Mouse (Mus musculus) intestine, embryonic 16.5 days (tissue): ENCODE results near the gene Ptprc. TPM values are rescaled to one million over a fixed set of nuclear protein-coding genes. Genes with fewer than 3 reads are reported as not detected.

Experiments
- ATAC-seq: fragments of 200-750 bp; cut with Nextera tagmentation; 2 replicates; pipeline ENCODE4 v1.8.0; 2017; ENCODE audit warnings: moderate TSS enrichment, moderate library complexity
- H3K27ac ChIP-seq: fragments of 300-500 bp; sonication (generic); 2 replicates; pipeline ENCODE4 v1.5.1; 2014; ENCODE audit warnings: mild to moderate bottlenecking, low read length
- H3K27me3 ChIP-seq: fragments of 300-500 bp; sonication (generic); replicated peaks from 2 replicates; pipeline ENCODE4 v1.6.1; 2014; ENCODE audit warnings: low read length, control low read depth, mixed read lengths; ENCODE audit not compliant: control insufficient read depth, insufficient read depth
- H3K36me3 ChIP-seq: fragments of 300-500 bp; sonication (generic); 2 replicates; pipeline ENCODE4 v1.6.1; 2014; ENCODE audit warnings: low read length, control low read depth; ENCODE audit not compliant: control insufficient read depth, insufficient read depth
- H3K4me1 ChIP-seq: fragments of 300-500 bp; sonication (generic); 2 replicates; pipeline ENCODE4 v1.6.1; 2014; ENCODE audit warnings: low read length, control low read depth, mixed read lengths; ENCODE audit not compliant: control insufficient read depth, insufficient read depth
- H3K4me2 ChIP-seq: fragments of 300-500 bp; sonication (generic); 2 replicates; pipeline ENCODE4 v1.6.1; 2014; ENCODE audit warnings: low read depth, low read length, control low read depth
- H3K4me3 ChIP-seq: fragments of 300-500 bp; sonication (generic); 2 replicates; pipeline ENCODE4 v1.5.1; 2014; ENCODE audit warnings: mild to moderate bottlenecking, low read length
- H3K9ac ChIP-seq: fragments of 300-500 bp; sonication (generic); 2 replicates; pipeline ENCODE4 v1.6.1; 2014; ENCODE audit warnings: low read depth, low read length
- H3K9me3 ChIP-seq: fragments of 300-500 bp; sonication (generic); 2 replicates; pipeline ENCODE4 v1.6.1; 2016; ENCODE audit warnings: low read length, control low read depth; ENCODE audit not compliant: control insufficient read depth
- WGBS: fragments of 180-500 bp; shearing (Covaris S2); extraction: QIAGEN DNeasy Blood & Tissue Kit; methylation state at CpG from one replicate; pipeline ENCODE4 v1.1.7; 2014; 5-methylcytosine and 5-hydroxymethylcytosine counted together
- polyA plus RNA-seq: library from polyadenylated mRNA; unstranded; fragments of >200 nt; fragmentation: Nextera tagmentation; extraction: Ambion mirVana; gene quantifications from 2 replicates; pipeline ENCODE4 v1.2.1, GENCODE M21; 2015

Gene Ptprc
- 4.8 and 5.1 TPM in 2 replicates for polyA plus RNA-seq

DNA sequence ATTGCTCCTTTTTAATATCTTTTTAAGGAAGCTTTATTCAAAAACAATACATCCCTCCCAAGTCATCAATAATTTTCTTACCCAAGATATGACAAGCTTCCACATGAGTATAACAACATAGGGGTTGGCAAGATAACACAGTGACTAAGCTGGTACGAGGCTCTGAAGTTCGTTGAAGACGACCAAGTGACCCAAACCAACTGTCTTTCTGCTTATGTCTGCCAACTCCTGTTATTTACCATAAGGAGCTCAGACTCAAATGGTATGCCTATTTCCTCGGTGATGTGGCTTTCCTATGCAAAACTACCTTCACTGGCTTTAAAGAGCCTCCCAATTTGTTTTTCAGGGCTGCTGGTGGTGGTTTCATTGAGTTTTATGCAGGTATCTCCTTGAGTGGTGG is at the start of gene Ptprc:
TSS of gene Ptprc (minus strand) at position 215 of the 400 bp plus-strand sequence.
- Histone ChIP-seq H3K4me3 (no peak within 1 kb of the TSS), H3K9me3 (no peaks in the 10 kb centered on the region), H3K27me3 (no peaks in the 10 kb centered on the region), H3K36me3 (no peaks in the 10 kb centered on the region), H3K4me2 (no peak within 1 kb of the TSS), H3K27ac (no peak within 1 kb of the TSS), H3K9ac (no peak within 1 kb of the TSS), H3K4me1 (no peaks in the 10 kb centered on the region)
- WGBS = 68% methylated on average over 4 of the region's 4 CpGs
- no peak for ATAC-seq

DNA sequence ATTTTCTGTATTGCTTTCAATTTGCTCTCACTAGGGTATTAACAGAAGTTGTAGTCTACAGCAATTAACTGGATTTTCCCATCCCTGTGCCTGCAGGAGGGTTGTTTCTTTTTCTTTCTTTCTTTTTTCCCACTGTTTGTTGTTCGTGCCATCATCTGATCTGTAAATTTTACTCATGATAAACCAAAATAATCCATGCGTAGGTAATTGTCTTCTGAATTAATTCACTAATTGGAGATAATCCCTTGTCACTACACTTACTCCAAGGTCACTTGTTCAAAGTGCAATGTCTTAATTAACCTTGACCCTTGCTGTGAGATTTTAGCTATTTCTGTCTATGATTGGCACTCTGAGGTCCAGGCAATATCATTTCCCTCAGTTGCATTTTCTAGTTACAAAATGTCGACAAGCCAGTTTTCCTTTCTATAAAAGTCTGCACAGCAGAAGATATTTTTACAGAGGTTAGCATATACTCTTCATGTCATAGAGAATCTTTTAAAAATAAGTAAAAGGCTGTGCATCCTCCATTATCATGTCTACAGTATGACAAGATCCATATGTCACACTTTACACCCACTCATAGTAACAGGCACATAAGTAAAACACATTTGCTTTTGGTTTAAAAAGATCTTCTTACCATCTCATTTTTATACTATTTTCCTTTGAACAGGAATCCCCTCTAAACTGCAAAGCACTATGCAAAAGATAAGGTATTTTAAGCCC is 39.4 kb upstream of the Ptprc start:
- H3K4me3 ChIP-seq = no peak overlapping the region
- H3K36me3 ChIP-seq = no peaks in the 10 kb centered on the region
- no peak for ATAC-seq
- H3K27ac ChIP-seq = no peak overlapping the region
- no peaks in the 10 kb centered on the region for H3K27me3 ChIP-seq
- no peak overlapping the region for H3K4me2 ChIP-seq
- WGBS = 82% methylated on average over 3 of the region's 3 CpGs
- H3K4me1 ChIP-seq = no peaks in the 10 kb centered on the region
- H3K9me3 ChIP-seq = no peaks in the 10 kb centered on the region
- no peak overlapping the region for H3K9ac ChIP-seq

DNA sequence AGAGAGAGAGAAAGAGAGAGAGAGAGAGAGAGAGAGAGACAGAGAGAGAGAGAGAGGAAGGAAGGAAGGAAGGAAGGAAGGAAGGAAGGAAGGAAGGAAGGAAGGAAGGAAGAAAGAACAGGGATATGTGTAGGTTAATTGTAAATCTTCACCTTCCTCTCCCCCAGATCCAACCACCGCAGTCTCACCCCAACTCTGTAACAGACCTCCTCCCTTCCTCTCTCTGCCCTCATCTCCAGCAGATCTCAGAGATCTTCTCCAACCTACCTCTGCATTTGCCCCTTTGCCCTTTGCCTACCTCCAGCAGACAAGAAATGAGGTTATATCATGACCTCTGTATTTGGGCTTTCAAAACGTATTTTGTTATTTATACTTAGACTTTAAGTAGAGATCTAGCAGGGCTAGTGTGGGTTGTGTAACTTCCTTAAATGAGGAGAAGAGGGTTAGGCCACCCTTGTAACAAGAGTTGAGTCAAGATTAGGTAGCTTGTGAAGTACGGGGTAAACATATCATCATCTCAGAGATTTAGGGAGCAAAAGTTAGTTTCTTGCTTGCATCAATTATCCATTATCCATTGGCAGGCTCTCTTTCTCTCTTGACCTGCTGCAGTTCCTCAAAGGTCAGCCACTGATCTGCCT is 35.0 kb upstream of the Ptprc start:
- no peaks in the 10 kb centered on the region for H3K36me3 ChIP-seq
- H3K27me3 ChIP-seq = no peaks in the 10 kb centered on the region
- H3K4me2 ChIP-seq = no peak overlapping the region
- no peaks in the 10 kb centered on the region for H3K4me1 ChIP-seq
- no peaks in the 10 kb centered on the region for H3K9me3 ChIP-seq
- H3K4me3 ChIP-seq = no peak overlapping the region
- no peak overlapping the region for H3K27ac ChIP-seq
- H3K9ac ChIP-seq = no peak overlapping the region
- ATAC-seq = no peak
- 76% methylated on average over 3 of the region's 3 CpGs for WGBS

DNA sequence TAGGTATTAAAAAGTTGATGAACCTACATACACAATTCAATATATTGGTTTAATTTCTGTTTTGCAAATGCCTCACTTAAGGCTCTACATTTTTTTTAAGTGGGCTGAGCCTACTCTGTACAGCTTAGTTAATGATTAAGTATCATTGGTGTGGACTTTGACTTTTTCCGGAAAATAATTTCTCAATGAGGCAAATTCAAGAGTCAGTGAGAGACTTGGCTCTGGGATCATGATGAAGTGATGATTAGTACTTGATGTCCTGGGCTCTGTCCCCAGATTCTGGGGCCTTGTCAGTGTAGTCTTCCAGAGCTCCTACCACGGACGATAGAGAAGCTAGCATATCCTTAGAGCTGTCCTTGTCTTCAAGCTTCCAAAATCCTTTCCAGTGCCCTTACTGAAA is 34.2 kb upstream of the Ptprc start:
- Histone ChIP-seq H3K27me3 (no peaks in the 10 kb centered on the region), H3K4me1 (no peaks in the 10 kb centered on the region), H3K9ac (no peak overlapping the region), H3K9me3 (no peaks in the 10 kb centered on the region), H3K27ac (no peak overlapping the region), H3K36me3 (no peaks in the 10 kb centered on the region), H3K4me3 (no peak overlapping the region), H3K4me2 (no peak overlapping the region)
- 77% methylated on average over 3 of the region's 3 CpGs for WGBS
- ATAC-seq = no peak

DNA sequence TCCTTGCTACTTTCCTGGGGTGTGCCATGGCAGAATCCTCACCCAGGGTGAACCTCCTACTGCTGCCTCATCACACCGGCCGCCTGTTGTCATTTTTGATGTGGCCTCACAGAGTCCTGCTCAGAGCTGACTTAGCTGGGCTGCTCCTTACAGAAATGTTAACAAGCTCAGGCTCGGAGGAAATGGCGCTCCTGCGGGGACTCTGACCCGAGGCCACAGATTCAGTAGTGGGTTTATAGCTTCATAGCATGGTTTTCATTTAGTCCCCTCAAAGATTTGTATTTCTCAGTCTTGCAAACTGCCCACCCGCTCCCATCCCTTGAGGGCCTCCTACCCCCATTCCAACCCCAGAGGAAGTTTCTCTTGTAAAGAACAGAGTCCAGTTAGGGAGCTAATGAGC is 30.5 kb upstream of the Ptprc start:
- ATAC-seq = no peak
- Histone ChIP-seq H3K4me3 (no peak overlapping the region), H3K9me3 (no peaks in the 10 kb centered on the region), H3K4me1 (no peaks in the 10 kb centered on the region), H3K9ac (no peak overlapping the region), H3K27ac (no peak overlapping the region), H3K4me2 (no peak overlapping the region), H3K36me3 (no peaks in the 10 kb centered on the region), H3K27me3 (no peaks in the 10 kb centered on the region)
- 71% methylated on average over 7 of the region's 7 CpGs for WGBS

DNA sequence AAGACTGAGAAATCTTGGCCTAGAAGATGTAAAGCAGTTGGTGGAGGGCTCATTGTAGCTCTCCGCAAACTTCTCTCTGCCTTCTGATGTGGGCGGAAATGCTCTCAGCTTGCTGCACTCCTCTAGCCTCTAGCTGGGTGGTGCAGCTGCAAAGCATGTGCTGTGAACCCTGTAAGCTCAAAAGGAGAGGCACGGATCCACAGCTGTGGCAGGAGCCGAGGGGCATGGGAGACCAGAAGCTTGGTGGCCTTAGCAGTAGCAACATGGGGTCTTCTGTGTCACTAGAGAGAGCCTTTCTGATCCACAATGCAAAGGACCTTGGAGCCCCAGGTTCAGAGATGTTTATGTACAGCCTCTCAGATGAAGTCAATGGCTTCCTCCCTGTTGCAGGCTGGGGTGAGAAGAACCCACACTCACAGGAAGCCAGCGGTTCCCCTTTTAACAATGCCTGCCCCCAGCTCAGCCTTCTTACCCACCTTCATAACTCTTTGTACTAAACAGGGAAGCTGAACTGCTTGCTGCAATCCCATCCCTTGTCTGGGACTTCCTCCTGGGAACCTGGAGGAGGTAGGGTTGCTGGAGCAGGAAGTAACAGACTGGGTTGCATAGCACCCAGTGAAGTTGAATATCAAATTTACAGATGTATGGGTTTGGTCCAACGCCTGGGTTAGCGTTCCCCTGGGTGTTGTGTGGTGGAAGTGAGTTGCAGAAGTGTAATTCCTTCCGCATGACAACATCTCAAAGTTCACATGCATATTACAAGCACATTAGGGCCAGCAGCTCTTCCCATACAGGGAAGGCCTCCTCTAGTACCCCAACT is 16.4 kb upstream of the Ptprc start:
- 70% methylated on average over 8 of the region's 8 CpGs for WGBS
- no peaks in the 10 kb centered on the region for H3K4me1 ChIP-seq
- no peak for ATAC-seq
- 0 out of 2 replicates have a peak, but pooled peaks cover 3% of the 10 kb centered on the region for H3K27me3 ChIP-seq
- H3K4me2 ChIP-seq = no peak overlapping the region
- no peaks in the 10 kb centered on the region for H3K9me3 ChIP-seq
- no peak overlapping the region for H3K9ac ChIP-seq
- no peak overlapping the region for H3K4me3 ChIP-seq
- no peak overlapping the region for H3K27ac ChIP-seq
- H3K36me3 ChIP-seq = no peaks in the 10 kb centered on the region

DNA sequence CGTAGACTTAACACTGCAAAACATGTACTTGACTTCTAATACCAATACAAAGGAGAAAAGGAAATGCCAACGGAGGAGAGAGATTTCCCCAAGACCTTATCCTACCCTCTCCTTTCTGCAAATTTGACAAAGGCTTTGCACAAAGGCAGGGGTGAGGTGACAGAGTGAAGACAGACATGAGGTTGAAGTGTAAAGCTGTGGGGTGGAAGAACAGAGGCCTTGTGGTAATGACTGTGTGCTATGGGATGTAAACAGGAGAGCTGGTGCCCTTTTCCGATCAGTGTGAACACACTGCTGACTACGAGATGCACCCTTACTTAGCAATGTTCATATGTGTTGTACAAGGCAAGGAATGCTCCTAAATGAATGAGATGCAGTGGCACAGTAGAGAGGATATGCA is 12.6 kb upstream of the Ptprc start:
- Histone ChIP-seq H3K4me3 (no peak overlapping the region), H3K9me3 (no peaks in the 10 kb centered on the region), H3K4me2 (no peak overlapping the region), H3K36me3 (no peaks in the 10 kb centered on the region), H3K9ac (no peak overlapping the region), H3K27me3 (no peaks in the 10 kb centered on the region), H3K27ac (no peak overlapping the region), H3K4me1 (no peaks in the 10 kb centered on the region)
- WGBS = 87% methylated on average over 4 of the region's 4 CpGs
- no peak for ATAC-seq

DNA sequence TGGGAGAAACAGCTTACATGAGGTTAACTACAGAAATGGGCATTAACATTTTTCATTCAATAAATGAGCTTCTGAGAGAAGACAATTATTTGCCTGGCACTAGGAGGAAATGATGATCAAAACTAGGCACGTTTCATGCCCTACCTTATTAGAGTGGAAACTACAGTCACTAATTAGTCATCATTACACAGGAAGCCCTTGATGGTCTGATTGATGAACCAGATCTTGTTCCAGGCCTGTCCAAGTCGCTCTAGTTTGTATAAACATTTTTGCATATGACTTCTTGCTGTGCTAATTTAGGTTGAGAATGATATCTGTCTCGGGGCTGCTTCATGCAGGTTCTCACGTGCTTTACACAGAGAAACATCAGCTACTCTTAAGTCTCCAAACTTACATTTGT is 10.4 kb upstream of the Ptprc start:
- Histone ChIP-seq H3K4me2 (no peak overlapping the region), H3K36me3 (no peaks in the 10 kb centered on the region), H3K4me3 (no peak overlapping the region), H3K4me1 (no peaks in the 10 kb centered on the region), H3K9ac (no peak overlapping the region), H3K27ac (no peak overlapping the region), H3K9me3 (no peaks in the 10 kb centered on the region), H3K27me3 (no peaks in the 10 kb centered on the region)
- ATAC-seq = no peak
- WGBS = 56% methylated on average over 4 of the region's 4 CpGs

DNA sequence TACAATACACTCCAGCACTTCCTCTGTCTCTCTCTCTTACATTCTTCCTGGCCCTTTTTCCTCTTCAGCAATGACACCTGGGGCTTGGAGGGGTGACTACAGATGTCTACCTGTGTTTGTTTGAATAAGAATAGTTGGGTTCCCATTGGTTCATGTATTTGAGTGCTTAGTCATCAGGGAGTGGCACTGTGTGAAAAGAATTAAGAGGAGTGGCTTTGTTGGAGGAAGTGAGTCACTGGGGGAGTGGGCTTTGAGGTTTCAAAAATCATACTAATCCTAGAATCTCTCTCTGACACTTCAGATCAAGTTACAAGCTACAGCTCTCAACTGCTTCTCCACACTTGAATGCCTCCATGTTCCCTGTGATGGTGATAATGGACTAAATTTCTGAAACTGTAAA is 4.6 kb upstream of the Ptprc start:
- no peak overlapping the region for H3K4me3 ChIP-seq
- no peak overlapping the region for H3K27ac ChIP-seq
- H3K27me3 ChIP-seq = no peaks in the 10 kb centered on the region
- ATAC-seq = no peak
- H3K36me3 ChIP-seq = no peaks in the 10 kb centered on the region
- H3K9me3 ChIP-seq = no peaks in the 10 kb centered on the region
- H3K9ac ChIP-seq = no peak overlapping the region
- no peaks in the 10 kb centered on the region for H3K4me1 ChIP-seq
- H3K4me2 ChIP-seq = no peak overlapping the region
